Mouse (Mus musculus): ENCODE measurements around the gene Ciao1. TPM values are rescaled to one million over a fixed set of nuclear protein-coding genes. Genes with fewer than 3 reads are reported as not detected.
"Not testable (repeated sequence)": the region's sequence is repeated elsewhere in the genome, so short reads cannot be mapped to it uniquely, and the experiment has no call there.

Ciao1 gene
- 64.0 and 68.4 TPM in 2 replicates for polyA plus RNA-seq (2015; fragmentation: Nextera tagmentation; extraction: Ambion mirVana)

DNA sequence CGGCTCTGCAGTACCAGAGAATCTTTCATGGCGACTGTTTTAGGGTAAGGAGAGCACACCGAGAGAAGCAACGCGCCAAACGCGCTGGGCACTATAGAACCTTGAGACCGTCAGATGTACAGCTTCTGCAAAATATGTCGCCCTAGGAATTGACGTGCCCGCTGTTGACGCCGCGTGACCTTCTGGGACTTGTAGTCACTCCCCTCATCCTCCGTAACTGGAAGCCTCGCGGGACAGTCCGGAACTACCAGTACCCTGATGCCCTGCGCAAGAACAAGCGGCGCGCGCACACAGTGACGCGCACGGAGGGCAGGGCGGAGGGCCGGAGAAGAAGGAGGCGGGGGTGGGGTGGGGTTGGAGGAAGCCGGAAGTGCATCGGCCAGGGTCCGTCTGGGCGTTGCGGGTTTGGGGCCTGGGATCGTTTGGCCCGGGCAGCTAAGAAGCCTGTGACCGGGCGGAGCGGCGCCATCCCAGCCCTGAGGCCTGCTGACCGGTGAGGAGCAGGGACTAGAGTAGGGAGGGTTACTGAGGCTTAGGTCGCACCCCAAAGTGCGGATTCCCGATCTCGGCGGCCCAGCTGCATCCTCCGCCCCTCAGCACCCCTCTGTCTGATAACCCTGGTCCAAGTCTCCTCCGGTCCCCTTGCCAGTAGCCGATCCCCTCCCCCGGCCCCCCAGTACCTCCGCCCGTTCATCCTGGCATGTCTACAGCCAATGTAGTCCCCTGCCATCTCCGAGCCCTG is at the start of gene Ciao1, which contains the start of gene Tmem127:
Gene Ciao1 (minus strand): TSS at position 225 of the 742 bp plus-strand sequence.
Gene Tmem127 (plus strand): TSS at position 317 of the 742 bp plus-strand sequence.
- Histone ChIP-seq H3K27ac (peak within 1 kb of the TSS; percentile 81), H3K36me3 (peaks cover 37% of the 10 kb centered on the region), H3K4me3 (replicated peaks) (peak within 1 kb of the TSS; percentile 97), H3K4me1 (replicated peaks) (peaks cover 36% of the 10 kb centered on the region), H3K9ac (replicated peaks) (peak within 1 kb of the TSS; percentile 95), H3K27me3 (no peaks in the 10 kb centered on the region), H3K4me2 (replicated peaks) (peak within 1 kb of the TSS; percentile 99), H3K9me3 (no peaks in the 10 kb centered on the region)
- under 1% methylated on average over 53 of the region's 53 CpGs for WGBS
- peak; percentile 98 for ATAC-seq

DNA sequence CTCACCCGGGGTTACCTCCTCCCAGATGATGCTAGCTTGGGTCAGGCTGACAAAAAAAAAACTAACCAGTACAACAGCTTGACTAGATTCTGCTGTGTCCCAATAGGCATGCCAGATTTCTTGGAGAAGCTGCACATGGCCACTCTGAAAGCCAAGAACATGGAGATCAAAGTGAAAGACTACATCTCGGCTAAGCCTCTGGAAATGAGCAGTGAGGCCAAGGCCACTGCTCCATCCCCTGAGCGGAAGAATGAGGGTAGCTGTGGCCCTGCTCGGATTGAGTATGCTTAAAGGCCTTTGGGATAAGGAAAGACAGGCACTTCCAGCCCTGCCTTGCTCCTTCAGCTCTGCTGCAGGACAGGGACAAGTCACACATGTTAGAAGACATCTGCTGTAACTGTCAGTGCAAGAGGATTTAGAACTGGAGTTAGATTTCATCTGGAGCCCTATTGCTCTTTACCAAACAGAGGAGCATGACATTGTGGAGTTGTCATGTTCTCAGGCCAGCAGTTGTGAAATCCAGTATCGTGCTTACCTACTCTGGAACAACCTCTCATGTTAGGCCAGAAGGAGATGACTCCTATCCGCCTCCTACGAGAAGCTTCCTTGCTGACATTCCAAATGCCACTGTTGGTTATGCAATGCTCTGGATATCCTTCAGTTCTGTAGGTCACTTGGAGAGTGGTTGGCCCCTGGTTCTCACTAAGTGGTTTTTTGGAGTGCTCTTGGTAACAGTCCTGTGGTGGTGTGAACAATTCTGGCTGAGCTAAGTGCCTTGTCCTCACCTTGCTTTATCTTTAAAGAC is 49.6 kb upstream of the Ciao1 start:
- no peak overlapping the region for H3K9ac ChIP-seq (replicated peaks)
- H3K9me3 ChIP-seq, result no peaks in the 10 kb centered on the region
- no peaks in the 10 kb centered on the region for H3K4me1 ChIP-seq (replicated peaks)
- H3K4me3 ChIP-seq (replicated peaks), result no peak overlapping the region
- H3K27me3 ChIP-seq, result no peaks in the 10 kb centered on the region
- H3K4me2 ChIP-seq (replicated peaks), result no peak overlapping the region
- ATAC-seq, result no peak
- H3K36me3 ChIP-seq, result peaks cover 90% of the 10 kb centered on the region
- 96% methylated on average over 7 of the region's 7 CpGs for WGBS
- H3K27ac ChIP-seq, result no peak overlapping the region

DNA sequence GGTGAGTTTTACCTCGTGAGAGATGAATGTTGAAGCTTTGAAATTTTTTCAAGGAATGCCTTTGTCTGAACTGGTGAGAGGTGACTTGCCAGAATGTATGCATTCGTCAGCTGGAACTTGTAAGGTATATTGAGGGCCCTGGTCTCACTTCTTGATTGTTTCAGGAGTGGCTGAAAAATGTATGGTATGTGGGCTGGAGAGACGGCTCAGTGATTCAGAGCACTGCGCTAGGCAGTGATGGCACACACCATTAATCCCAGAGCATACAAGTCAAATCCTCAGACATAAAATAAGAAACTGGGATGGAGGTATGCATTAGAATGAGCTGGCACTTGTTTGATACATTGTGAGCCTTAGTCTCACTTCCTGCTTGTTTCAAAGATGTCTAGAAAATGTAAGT is 44.6 kb upstream of the Ciao1 start:
- Histone ChIP-seq H3K4me3 (replicated peaks) (no peak overlapping the region), H3K9ac (replicated peaks) (no peak overlapping the region), H3K27ac (no peak overlapping the region), H3K4me2 (replicated peaks) (no peak overlapping the region), H3K9me3 (no peaks in the 10 kb centered on the region), H3K36me3 (peaks cover 76% of the 10 kb centered on the region), H3K4me1 (replicated peaks) (no peaks in the 10 kb centered on the region), H3K27me3 (no peaks in the 10 kb centered on the region)
- ATAC-seq, result no peak
- 87% methylated on average over 4 of the region's 4 CpGs for WGBS

DNA sequence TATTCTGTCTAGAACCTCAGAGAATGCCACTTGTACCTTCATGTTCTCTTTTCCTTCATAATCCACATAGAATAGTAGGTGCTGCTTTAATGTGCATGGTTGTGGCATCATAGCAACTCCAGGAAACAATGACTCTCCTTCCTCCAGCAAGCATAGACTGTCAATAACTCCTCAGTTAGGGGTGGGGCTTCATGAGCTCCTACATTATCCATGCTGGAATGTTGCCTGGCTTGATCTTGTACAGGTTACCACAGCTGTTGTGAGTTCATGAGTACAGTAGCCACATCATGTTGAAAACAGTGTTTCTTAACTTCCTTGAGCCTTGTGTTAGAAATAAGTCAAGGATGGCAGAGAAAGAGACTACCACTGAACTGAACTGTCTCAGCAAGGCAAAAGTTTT is 30.5 kb upstream of the Ciao1 start:
- no peaks in the 10 kb centered on the region for H3K27me3 ChIP-seq
- peaks cover 19% of the 10 kb centered on the region for H3K4me1 ChIP-seq (replicated peaks)
- no peak overlapping the region for H3K9ac ChIP-seq (replicated peaks)
- no peaks in the 10 kb centered on the region for H3K36me3 ChIP-seq
- ATAC-seq, result no peak
- no peak overlapping the region for H3K4me3 ChIP-seq (replicated peaks)
- no peaks in the 10 kb centered on the region for H3K9me3 ChIP-seq
- no peak overlapping the region for H3K27ac ChIP-seq
- no peak overlapping the region for H3K4me2 ChIP-seq (replicated peaks)

DNA sequence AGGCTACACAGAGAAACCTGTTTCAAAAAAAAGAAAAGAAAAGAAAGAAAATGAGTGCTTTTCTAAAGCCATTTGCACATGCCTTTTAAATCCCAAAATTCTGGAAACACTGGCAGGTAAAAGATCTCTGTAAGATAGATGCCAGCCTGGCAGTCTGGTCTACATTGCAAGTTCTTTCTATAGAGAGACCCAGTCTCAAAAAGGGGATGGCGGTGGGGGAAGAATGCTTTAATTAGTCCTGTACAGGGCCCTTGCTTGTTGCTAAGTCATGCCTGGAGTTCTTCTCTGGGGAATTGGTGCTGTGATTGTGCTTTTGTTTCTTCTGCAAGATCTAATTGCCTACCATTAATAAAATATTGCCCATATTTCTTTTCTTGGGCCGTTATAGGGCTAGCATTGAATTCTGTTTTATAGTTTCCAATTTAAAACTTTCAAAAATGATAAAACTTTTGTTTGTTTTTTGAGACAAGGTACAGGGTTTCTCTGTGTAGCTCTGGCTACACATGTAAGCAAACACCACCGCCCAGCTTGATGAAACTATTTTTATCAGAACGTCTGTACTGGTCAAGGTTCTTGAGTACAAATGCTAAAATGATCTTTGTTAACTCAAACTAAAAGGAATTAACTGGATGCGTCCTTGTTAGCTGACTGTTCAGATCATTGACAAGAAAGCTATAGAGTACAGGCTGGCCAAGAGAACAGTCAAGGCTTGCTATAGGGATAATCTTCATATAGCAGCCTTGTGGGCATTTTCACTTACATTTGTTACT is 28.1 kb upstream of the Ciao1 start:
- Histone ChIP-seq H3K4me3 (replicated peaks) (no peak overlapping the region), H3K9ac (replicated peaks) (no peak overlapping the region), H3K36me3 (no peaks in the 10 kb centered on the region), H3K27ac (no peak overlapping the region), H3K4me2 (replicated peaks) (no peak overlapping the region), H3K4me1 (replicated peaks) (peaks cover 38% of the 10 kb centered on the region), H3K9me3 (no peaks in the 10 kb centered on the region), H3K27me3 (no peaks in the 10 kb centered on the region)
- no peak for ATAC-seq
- 86% methylated on average over 5 of the region's 5 CpGs for WGBS

DNA sequence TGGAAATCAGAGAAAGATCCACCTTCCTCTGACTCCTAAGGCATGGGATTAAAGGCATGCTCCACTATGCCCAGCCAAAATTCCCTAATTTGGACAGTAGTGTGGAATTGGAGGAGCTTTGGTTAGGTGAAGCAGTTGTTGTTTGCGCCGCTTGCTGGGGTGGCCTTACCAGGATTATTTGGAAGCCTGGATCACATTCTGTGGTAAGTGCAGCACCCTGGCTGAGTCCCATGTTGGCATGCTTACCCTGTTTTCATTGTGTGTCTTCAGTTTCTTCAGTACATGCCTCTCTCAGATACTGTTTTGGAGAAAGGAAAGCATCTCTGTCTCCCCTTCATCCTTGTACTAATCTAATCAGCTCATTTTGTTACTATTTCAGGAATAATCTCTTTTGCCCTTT is 27.0 kb upstream of the Ciao1 start:
- Histone ChIP-seq H3K36me3 (no peaks in the 10 kb centered on the region), H3K9me3 (no peaks in the 10 kb centered on the region), H3K4me1 (replicated peaks) (peaks cover 38% of the 10 kb centered on the region), H3K4me2 (replicated peaks) (no peak overlapping the region), H3K4me3 (replicated peaks) (no peak overlapping the region), H3K27ac (no peak overlapping the region), H3K27me3 (no peaks in the 10 kb centered on the region), H3K9ac (replicated peaks) (0 out of 2 replicates have a peak overlapping the region, but pooled peaks have one; percentile 39)
- ATAC-seq, result no peak
- 86% methylated on average over 2 of the region's 2 CpGs for WGBS

DNA sequence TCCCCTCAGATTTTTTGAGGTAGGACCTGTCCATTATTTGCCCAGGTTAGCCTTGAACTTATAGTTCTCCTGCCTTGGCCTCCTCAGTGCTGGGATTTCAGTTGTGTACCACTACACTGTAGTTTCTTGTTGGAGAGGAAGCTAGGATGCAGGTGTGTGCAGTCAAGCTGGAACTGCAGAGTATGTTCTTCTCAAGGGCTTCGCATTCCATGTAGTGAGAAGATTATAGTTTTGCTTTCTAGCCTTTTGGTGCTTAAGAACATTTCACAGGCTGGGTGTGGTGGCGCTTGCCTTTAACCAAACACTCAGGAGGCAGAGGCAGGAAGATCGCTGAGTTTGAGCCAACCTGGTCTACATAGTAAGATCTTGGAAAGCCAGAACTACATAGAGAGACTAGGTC is 25.2 kb upstream of the Ciao1 start:
- 96% methylated on average over 3 of the region's 3 CpGs for WGBS
- Histone ChIP-seq H3K4me2 (replicated peaks) (0 out of 2 replicates have a peak overlapping the region, but pooled peaks have one; percentile 3), H3K27ac (no peak overlapping the region), H3K36me3 (no peaks in the 10 kb centered on the region), H3K4me1 (replicated peaks) (peaks cover 38% of the 10 kb centered on the region), H3K9ac (replicated peaks) (no peak overlapping the region), H3K27me3 (no peaks in the 10 kb centered on the region), H3K4me3 (replicated peaks) (no peak overlapping the region), H3K9me3 (no peaks in the 10 kb centered on the region)
- no peak for ATAC-seq

DNA sequence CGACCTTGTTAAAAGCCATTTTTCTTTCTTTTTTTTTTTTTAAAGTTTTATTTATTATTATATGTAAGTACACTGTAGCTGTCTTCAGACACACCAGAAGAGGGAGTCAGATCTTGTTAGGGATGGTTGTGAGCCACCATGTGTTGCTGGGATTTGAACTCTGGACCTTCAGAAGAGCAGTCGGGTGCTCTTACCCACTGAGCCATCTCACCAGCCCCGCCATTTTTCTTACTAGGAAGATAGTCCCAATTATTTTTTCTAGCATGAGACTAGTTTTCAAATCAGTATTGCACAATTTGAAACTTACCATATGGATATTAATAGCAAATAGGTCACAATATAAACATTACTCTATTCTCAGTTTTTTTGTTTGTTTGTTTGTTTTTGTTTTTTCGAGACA is 24.4 kb upstream of the Ciao1 start:
- Histone ChIP-seq H3K4me1 (replicated peaks) (peaks cover 38% of the 10 kb centered on the region), H3K4me3 (replicated peaks) (0 out of 2 replicates have a peak overlapping the region, but pooled peaks have one; percentile 98), H3K4me2 (replicated peaks) (peak overlapping the region; percentile 80; the same call in 1 of the 2 replicates)
- not testable (repeated sequence) for H3K27ac ChIP-seq; H3K9ac ChIP-seq (replicated peaks); ATAC-seq; H3K9me3 ChIP-seq; H3K27me3 ChIP-seq; H3K36me3 ChIP-seq
- WGBS, result 95% methylated on average over 4 of the region's 4 CpGs

DNA sequence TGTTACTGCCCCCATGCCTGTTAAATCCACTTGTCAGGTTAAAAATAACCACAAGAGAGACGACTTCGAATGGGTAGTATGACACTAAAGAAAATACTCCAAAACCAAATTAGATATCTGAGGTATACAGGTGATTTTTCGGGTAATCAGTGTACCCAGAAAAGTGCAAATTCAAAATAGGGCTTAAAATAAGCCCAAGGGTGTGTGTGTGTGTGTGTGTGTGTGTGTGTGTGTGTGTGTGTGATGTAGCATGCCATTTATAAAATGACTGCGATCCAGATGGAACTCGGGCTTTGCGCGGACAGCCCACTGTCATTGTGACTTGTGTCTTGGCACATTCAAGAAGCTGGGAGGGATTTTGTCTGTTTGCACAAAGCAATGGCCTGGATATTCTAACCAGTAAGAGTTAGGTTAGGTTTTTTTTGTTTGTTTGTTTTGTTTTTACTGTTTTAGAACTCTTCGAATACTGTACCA is 23.5 kb upstream of the Ciao1 start:
- Histone ChIP-seq H3K4me3 (replicated peaks) (peak overlapping the region; percentile 98), H3K27me3 (no peaks in the 10 kb centered on the region), H3K9ac (replicated peaks) (peak overlapping the region; percentile 91), H3K4me2 (replicated peaks) (peak overlapping the region; percentile 80), H3K27ac (peak overlapping the region; percentile 93), H3K36me3 (no peaks in the 10 kb centered on the region), H3K4me1 (replicated peaks) (peaks cover 38% of the 10 kb centered on the region), H3K9me3 (no peaks in the 10 kb centered on the region)
- no peak for ATAC-seq
- WGBS, result 10% methylated on average over 8 of the region's 8 CpGs

DNA sequence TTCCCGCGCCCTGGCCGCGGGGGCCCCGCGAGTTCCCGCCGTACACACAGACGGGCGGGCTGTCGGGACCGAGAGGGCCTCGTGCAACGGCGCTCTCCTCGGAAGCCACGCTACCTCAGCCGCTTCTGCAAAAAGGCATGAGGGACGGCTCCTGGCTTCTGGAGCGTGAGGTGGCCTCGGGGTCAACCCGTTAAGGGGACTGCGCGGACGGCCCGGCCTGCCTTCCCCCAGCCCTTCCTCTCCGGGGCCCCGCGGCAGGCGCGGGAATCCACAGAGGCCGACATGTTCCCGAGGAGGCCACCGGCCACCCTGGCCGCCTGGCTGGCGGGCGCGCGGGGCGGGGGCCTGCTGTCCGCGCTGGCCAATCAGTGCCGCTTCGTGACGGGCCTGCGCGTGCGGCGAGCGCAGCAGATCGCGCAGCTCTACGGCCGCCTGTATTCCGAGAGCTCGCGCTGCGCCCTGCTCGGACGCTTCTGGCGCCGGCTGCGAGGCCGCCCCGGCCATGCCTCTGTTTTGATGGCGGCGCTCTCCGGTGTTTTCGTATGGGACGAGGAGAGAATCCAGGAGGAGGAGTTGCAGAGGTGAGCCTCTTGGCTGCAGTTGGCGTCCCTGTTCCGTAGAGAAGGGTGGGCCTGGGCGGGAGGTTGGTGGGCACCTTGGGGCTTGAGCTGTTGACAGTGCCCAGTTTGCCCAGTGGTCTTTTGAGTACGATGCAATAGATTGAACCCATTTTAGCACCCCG is 22.9 kb upstream of the Ciao1 start:
- peak overlapping the region; percentile 93 for H3K27ac ChIP-seq
- H3K4me1 ChIP-seq (replicated peaks), result peaks cover 34% of the 10 kb centered on the region
- peak; percentile 95 for ATAC-seq
- H3K9me3 ChIP-seq, result no peaks in the 10 kb centered on the region
- H3K9ac ChIP-seq (replicated peaks), result peak overlapping the region; percentile 91
- H3K4me2 ChIP-seq (replicated peaks), result peak overlapping the region; percentile 80
- no peaks in the 10 kb centered on the region for H3K27me3 ChIP-seq
- H3K4me3 ChIP-seq (replicated peaks), result peak overlapping the region; percentile 98
- H3K36me3 ChIP-seq, result no peaks in the 10 kb centered on the region
- WGBS, result under 1% methylated on average over 69 of the region's 75 CpGs
